Mouse (Mus musculus) hindbrain, embryonic 15.5 days (tissue): ENCODE measurements around the gene Pgm2l1. TPM values are rescaled to one million over a fixed set of nuclear protein-coding genes. Genes with fewer than 3 reads are reported as not detected.

Experiments
- ATAC-seq: fragments of 200-750 bp; cut with Nextera tagmentation; 2 replicates; pipeline ENCODE4 v1.8.0; 2017; ENCODE audit warnings: low read depth, moderate number of reproducible peaks, moderate TSS enrichment; ENCODE audit not compliant: low FRiP score
- H3K27ac ChIP-seq: fragments of 300-500 bp; sonication (generic); replicated peaks from 2 replicates; pipeline ENCODE4 v1.5.1; 2015; ENCODE audit warnings: mild to moderate bottlenecking, inconsistent platforms
- H3K27me3 ChIP-seq: fragments of 300-500 bp; sonication (generic); 2 replicates; pipeline ENCODE4 v1.6.1; 2015; ENCODE audit warnings: control low read depth, inconsistent platforms
- H3K36me3 ChIP-seq: fragments of 300-500 bp; sonication (generic); 2 replicates; pipeline ENCODE4 v1.6.1; 2015; ENCODE audit warnings: control low read depth, inconsistent platforms
- H3K4me1 ChIP-seq: fragments of 300-500 bp; sonication (generic); replicated peaks from 2 replicates; pipeline ENCODE4 v1.6.1; 2015; ENCODE audit warnings: control low read depth, inconsistent platforms
- H3K4me2 ChIP-seq: fragments of 300-500 bp; sonication (generic); 2 replicates; pipeline ENCODE4 v1.6.1; 2015; ENCODE audit warnings: moderate library complexity, mild to moderate bottlenecking, inconsistent platforms
- H3K4me3 ChIP-seq: fragments of 300-500 bp; sonication (generic); 2 replicates; pipeline ENCODE4 v1.5.1; 2015; ENCODE audit warnings: mild to moderate bottlenecking, inconsistent platforms
- H3K9ac ChIP-seq: fragments of 300-500 bp; sonication (generic); 2 replicates; pipeline ENCODE4 v1.6.1; 2015; ENCODE audit warnings: inconsistent platforms
- H3K9me3 ChIP-seq: fragments of 300-500 bp; sonication (generic); 2 replicates; pipeline ENCODE4 v1.6.1; 2016; ENCODE audit warnings: control low read depth, inconsistent platforms
- WGBS: fragments of 180-500 bp; shearing (Covaris S2); methylation state at CpG from one replicate; pipeline ENCODE4 v1.1.7; 2015; 5-methylcytosine and 5-hydroxymethylcytosine counted together
- polyA plus RNA-seq: library from polyadenylated mRNA; unstranded; fragments of >200 nt; fragmentation: Nextera tagmentation; extraction: Ambion mirVana; gene quantifications from 2 replicates; pipeline ENCODE4 v1.2.1, GENCODE M21; 2015

Gene Pgm2l1
- polyA plus RNA-seq, 1 experiment from 2014 or later = 24.8 TPM

- Histone ChIP-seq H3K4me1 (peaks cover 4% of the 10 kb centered on the region; the same call in 1 of the 2 replicates), H3K4me2 (no peak overlapping the region), H3K9me3 (no peaks in the 10 kb centered on the region), H3K27me3 (no peaks in the 10 kb centered on the region), H3K4me3 (no peak overlapping the region), H3K36me3 (peaks cover 3% of the 10 kb centered on the region; the same call in 1 of the 2 replicates), H3K27ac (no peak overlapping the region), H3K9ac (no peak overlapping the region)
- ATAC-seq = no peak
- WGBS = 0% methylated on average over 1 of the region's 1 CpGs
These were observed 52.6 kb downstream of the Pgm2l1 start for GRCm38 (mm10) chr7:100279803-100280202.

- Histone ChIP-seq H3K4me3 (no peak overlapping the region), H3K4me1 (peaks cover 10% of the 10 kb centered on the region), H3K36me3 (no peaks in the 10 kb centered on the region), H3K9me3 (no peaks in the 10 kb centered on the region), H3K9ac (no peak overlapping the region), H3K27me3 (no peaks in the 10 kb centered on the region), H3K4me2 (no peak overlapping the region), H3K27ac (no peak overlapping the region)
- no peak for ATAC-seq
- WGBS = 41% methylated on average over 3 of the region's 3 CpGs
These were observed 54.4 kb downstream of the Pgm2l1 start for GRCm38 (mm10) chr7:100281596-100281995.

- H3K27ac ChIP-seq = peak overlapping the region; percentile 61
- H3K4me1 ChIP-seq = peaks cover 17% of the 10 kb centered on the region
- no peak overlapping the region for H3K4me3 ChIP-seq
- H3K27me3 ChIP-seq = no peaks in the 10 kb centered on the region
- no peaks in the 10 kb centered on the region for H3K36me3 ChIP-seq
- ATAC-seq = no peak
- H3K9me3 ChIP-seq = no peaks in the 10 kb centered on the region
- 14% methylated on average over 3 of the region's 3 CpGs for WGBS
- H3K9ac ChIP-seq = no peak overlapping the region
- no peak overlapping the region for H3K4me2 ChIP-seq
These were observed 56.1 kb downstream of the Pgm2l1 start for GRCm38 (mm10) chr7:100283298-100283697.

GRCm38 (mm10) chr7:100285383-100285782, 58.2 kb downstream of the Pgm2l1 start, which contains the start of gene P4ha3:
TSS of gene P4ha3 (plus strand) at chr7:100285520.
- no peaks in the 10 kb centered on the region for H3K27me3 ChIP-seq
- no peaks in the 10 kb centered on the region for H3K9me3 ChIP-seq
- H3K4me3 ChIP-seq = peak within 1 kb of the TSS; percentile 54
- ATAC-seq = peak; percentile 65
- no peaks in the 10 kb centered on the region for H3K36me3 ChIP-seq
- peak within 1 kb of the TSS; percentile 98 for H3K4me2 ChIP-seq
- H3K4me1 ChIP-seq = peaks cover 19% of the 10 kb centered on the region
- H3K27ac ChIP-seq = peak within 1 kb of the TSS; percentile 59
- peak within 1 kb of the TSS; percentile 55 for H3K9ac ChIP-seq
- under 1% methylated on average over 52 of the region's 53 CpGs for WGBS

- 22% methylated on average over 7 of the region's 7 CpGs for WGBS
- Histone ChIP-seq H3K4me1 (peaks cover 19% of the 10 kb centered on the region), H3K4me3 (no peak overlapping the region), H3K27ac (peak overlapping the region; percentile 73), H3K9ac (no peak overlapping the region), H3K4me2 (peak overlapping the region; percentile 36), H3K27me3 (no peaks in the 10 kb centered on the region), H3K9me3 (no peaks in the 10 kb centered on the region), H3K36me3 (no peaks in the 10 kb centered on the region)
- peak; percentile 61; the same call in 1 of the 2 replicates for ATAC-seq
These were observed 60.8 kb downstream of the Pgm2l1 start for GRCm38 (mm10) chr7:100287748-100288578.

GRCm38 (mm10) chr7:100288622-100289021, 61.4 kb downstream of the Pgm2l1 start:
- Histone ChIP-seq H3K9ac (no peak overlapping the region), H3K27ac (peak overlapping the region; percentile 73), H3K36me3 (no peaks in the 10 kb centered on the region), H3K4me2 (peak overlapping the region; percentile 36), H3K4me3 (no peak overlapping the region), H3K9me3 (no peaks in the 10 kb centered on the region), H3K27me3 (no peaks in the 10 kb centered on the region), H3K4me1 (peaks cover 16% of the 10 kb centered on the region)
- WGBS = 39% methylated on average over 11 of the region's 11 CpGs
- peak; percentile 24; the same call in 1 of the 2 replicates for ATAC-seq

- ATAC-seq = no peak
- 83% methylated on average over 8 of the region's 8 CpGs for WGBS
- H3K4me1 ChIP-seq = peaks cover 4% of the 10 kb centered on the region; the same call in 1 of the 2 replicates
- no peak overlapping the region for H3K4me2 ChIP-seq
- no peaks in the 10 kb centered on the region for H3K9me3 ChIP-seq
- no peak overlapping the region for H3K9ac ChIP-seq
- no peaks in the 10 kb centered on the region for H3K27me3 ChIP-seq
- no peak overlapping the region for H3K27ac ChIP-seq
- H3K36me3 ChIP-seq = no peaks in the 10 kb centered on the region
- H3K4me3 ChIP-seq = no peak overlapping the region
These were observed 66.4 kb downstream of the Pgm2l1 start for GRCm38 (mm10) chr7:100293546-100293945.

- H3K9me3 ChIP-seq = no peaks in the 10 kb centered on the region
- 0 out of 2 replicates have a peak, but pooled peaks have one; percentile 63 for ATAC-seq
These were observed 68.6 kb downstream of the Pgm2l1 start for GRCm38 (mm10) chr7:100295745-100296144.

GRCm38 (mm10) chr7:100296699-100297098, 69.5 kb downstream of the Pgm2l1 start:
- Histone ChIP-seq H3K9ac (no peak overlapping the region), H3K27ac (no peak overlapping the region), H3K4me1 (peaks cover 4% of the 10 kb centered on the region; the same call in 1 of the 2 replicates), H3K36me3 (no peaks in the 10 kb centered on the region), H3K4me2 (no peak overlapping the region), H3K4me3 (no peak overlapping the region), H3K9me3 (no peaks in the 10 kb centered on the region), H3K27me3 (no peaks in the 10 kb centered on the region)
- ATAC-seq = no peak
- WGBS = 85% methylated on average over 6 of the region's 6 CpGs

More at GRCm38 (mm10) chr7:100295745-100296144, 68.6 kb downstream of the Pgm2l1 start:
- Histone ChIP-seq H3K4me1 (peaks cover 4% of the 10 kb centered on the region; the same call in 1 of the 2 replicates), H3K27ac (peak overlapping the region; percentile 34), H3K4me3 (no peak overlapping the region), H3K9ac (no peak overlapping the region), H3K36me3 (no peaks in the 10 kb centered on the region), H3K27me3 (no peaks in the 10 kb centered on the region), H3K4me2 (no peak overlapping the region)
- WGBS = 79% methylated on average over 2 of the region's 2 CpGs

GRCm38 (mm10) chr7:100298861-100299510, 71.8 kb downstream of the Pgm2l1 start:
- Histone ChIP-seq H3K27me3 (no peaks in the 10 kb centered on the region), H3K36me3 (no peaks in the 10 kb centered on the region), H3K4me3 (no peak overlapping the region), H3K4me1 (peaks cover 4% of the 10 kb centered on the region; the same call in 1 of the 2 replicates), H3K9me3 (no peaks in the 10 kb centered on the region), H3K9ac (no peak overlapping the region), H3K4me2 (no peak overlapping the region), H3K27ac (no peak overlapping the region)
- no peak for ATAC-seq
- 80% methylated on average over 14 of the region's 14 CpGs for WGBS

GRCm38 (mm10) chr7:100301390-100301789, 74.2 kb downstream of the Pgm2l1 start:
- WGBS = 81% methylated on average over 3 of the region's 3 CpGs
- H3K4me3 ChIP-seq = no peak overlapping the region
- H3K36me3 ChIP-seq = no peaks in the 10 kb centered on the region
- no peak overlapping the region for H3K27ac ChIP-seq
- H3K9ac ChIP-seq = no peak overlapping the region
- no peaks in the 10 kb centered on the region for H3K9me3 ChIP-seq
- no peaks in the 10 kb centered on the region for H3K4me1 ChIP-seq
- H3K27me3 ChIP-seq = no peaks in the 10 kb centered on the region
- no peak overlapping the region for H3K4me2 ChIP-seq
- ATAC-seq = no peak

GRCm38 (mm10) chr7:100302316-100302715, 75.1 kb downstream of the Pgm2l1 start:
- 66% methylated on average over 4 of the region's 4 CpGs for WGBS
- no peak for ATAC-seq
- no peaks in the 10 kb centered on the region for H3K27me3 ChIP-seq
- no peak overlapping the region for H3K9ac ChIP-seq
- H3K4me1 ChIP-seq = peaks cover 4% of the 10 kb centered on the region
- no peak overlapping the region for H3K27ac ChIP-seq
- no peak overlapping the region for H3K4me2 ChIP-seq
- H3K36me3 ChIP-seq = no peaks in the 10 kb centered on the region
- no peak overlapping the region for H3K4me3 ChIP-seq
- H3K9me3 ChIP-seq = no peaks in the 10 kb centered on the region
